Mouse (Mus musculus) myocyte (in vitro differentiated cells): ENCODE results near the gene Dmd.

Experiments used
- MYOD1 ChIP-seq, 3 experiments: IDR thresholded peaks; one replicate each; pipeline ENCODE4 v1.6.1; 2011; ENCODE audit warnings: control low read depth in 2 of 3, low read depth in 2 of 3, mild to moderate bottlenecking in 2 of 3, moderate library complexity in 1 of 3; ENCODE audit not compliant: insufficient read length in 2 of 3, control insufficient read depth in 1 of 3
- POLR2A ChIP-seq: IDR thresholded peaks from one replicate; pipeline ENCODE4 v1.6.1; 2011; ENCODE audit warnings: low read depth, mild to moderate bottlenecking, control low read depth, moderate library complexity; ENCODE audit not compliant: insufficient read length

DNA sequence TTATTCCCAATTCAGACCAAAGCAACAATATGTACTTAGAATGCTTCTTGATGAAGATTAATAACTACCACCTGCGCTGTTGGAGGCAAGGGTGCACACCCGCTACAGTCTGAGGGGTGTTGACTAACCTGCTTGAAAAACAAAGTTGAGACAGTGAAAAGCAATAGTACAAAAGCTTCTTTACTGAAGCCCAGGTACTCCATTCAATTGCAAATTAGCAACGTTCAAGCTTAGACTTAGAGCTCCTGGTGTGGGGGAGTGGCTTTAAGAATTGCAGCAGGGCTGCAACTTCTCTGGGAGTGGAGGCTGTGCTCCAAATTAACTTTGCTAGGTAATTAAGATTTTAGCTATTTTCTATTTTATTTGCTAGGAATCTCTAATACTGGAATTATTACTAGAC, 1495.3 kb downstream of the Dmd start:
- no peak for TF ChIP-seq POLR2A
- TF ChIP-seq MYOD1 (IDR thresholded peaks at IDR 0.05; ENCODE audit: control insufficient read depth in 1 of 3, insufficient read length in 2 of 3, low read depth in 2 of 3): no peak
